Mouse (Mus musculus) embryonic stem cell, embryonic (primary cell): ENCODE data around the gene Fam193b.

ENCODE experiments used
- CTCF ChIA-PET, 4 experiments: fragments of 300-600 bp in 2 of 4; fragments of 350-600 bp in 2 of 4; sonication (Branson Sonifier 250); formaldehyde crosslinking; loops; one replicate each; lab custom pipeline; 2022; ENCODE audit warnings: inconsistent platforms in 2 of 4; lab: Charles Lee
- POLR2A ChIA-PET, 4 experiments: fragments of 300-600 bp in 2 of 4; fragments of 350-600 bp in 2 of 4; sonication (Branson Sonifier 250); formaldehyde crosslinking; loops; one replicate each; lab custom pipeline; 2022; ENCODE audit warnings: antibody characterized with exemption in 4 of 4, inconsistent platforms in 1 of 4; lab: Charles Lee

The Fam193b gene

DNA sequence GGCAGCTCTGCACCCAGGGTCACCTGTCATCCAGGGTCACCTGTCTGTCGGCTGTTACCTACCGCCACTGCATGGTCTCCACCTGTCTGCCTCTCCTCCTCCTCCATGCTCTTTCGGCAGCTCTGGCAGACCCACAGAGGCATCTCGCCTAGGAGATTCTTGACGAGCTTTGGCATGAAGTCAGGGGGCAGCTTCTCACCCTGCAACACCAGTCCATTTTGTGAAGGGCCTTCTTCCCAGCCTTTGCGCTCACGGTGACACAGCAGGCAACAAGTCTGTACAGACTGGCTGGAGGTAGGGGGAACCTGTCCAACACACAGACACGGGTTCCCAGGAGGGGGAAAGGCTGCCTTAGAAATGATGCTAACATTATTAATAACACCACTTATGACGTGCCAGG, 15.0 kb downstream of the Fam193b start:
- POLR2A ChIA-PET, result interaction anchor here in 3 of 4 experiments (0.8 to 1.8 kb wide), 6 partner anchors 20 to 182 kb away, joined by 3 to 4 read pairs (median 3); partner anchors contain the start of genes B4galt7 (in 1 of the 3) and Ddx41 (in 1 of the 3)
- CTCF ChIA-PET, result interaction anchor here in 2 of 4 experiments (0.6 to 1.0 kb wide), 3 partner anchors 20 to 79 kb away, joined by 3 to 4 read pairs (median 3); partner anchors contain the start of gene Ddx41 (in 1 of the 2)

- POLR2A ChIA-PET, result interaction anchor here in 2 of 4 experiments (0.7 to 2.0 kb wide), 5 partner anchors 11 to 26 kb away, joined by 3 to 9 read pairs (median 4); partner anchors contain the start of gene Ddx41 (in 1 of the 2)
Measured at GRCm38 (mm10) chr13:55549061-55549460, 21.9 kb downstream of the Fam193b start.

DNA sequence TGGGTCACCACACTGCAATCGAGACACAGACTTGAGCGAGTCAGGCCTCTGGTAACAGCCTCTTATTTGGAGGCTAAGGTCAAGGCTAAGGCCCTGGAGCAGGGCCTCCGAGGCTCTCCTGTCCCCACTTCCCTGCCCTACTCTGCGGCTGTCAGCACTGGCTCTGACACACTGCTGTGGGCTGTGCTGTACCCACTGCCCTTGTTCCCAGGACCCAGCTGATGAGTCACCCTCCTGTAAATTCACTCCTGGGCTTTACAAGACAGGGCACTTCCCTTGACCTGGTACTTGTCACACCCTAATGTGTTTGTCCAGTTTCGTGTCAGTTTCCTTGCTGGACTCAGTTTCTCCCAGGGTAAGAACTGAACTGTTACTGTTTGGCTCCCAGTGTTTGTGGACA, 22.5 kb downstream of the Fam193b start:
- CTCF ChIA-PET, result interaction anchor here in 1 of 4 experiments (1.1 kb wide), 1 partner anchor 12 kb away, joined by 4 read pairs; the partner anchor contains the start of gene Ddx41
- POLR2A ChIA-PET, result interaction anchor here in 2 of 4 experiments (0.7 to 2.0 kb wide), 5 partner anchors 10 to 27 kb away, joined by 3 to 9 read pairs (median 4); partner anchors contain the start of gene Ddx41 (in 1 of the 2)

More at GRCm38 (mm10) chr13:55549061-55549460, 21.9 kb downstream of the Fam193b start:
- CTCF ChIA-PET, result interaction anchor here in 2 of 4 experiments (0.7 to 1.1 kb wide), 2 partner anchors 13 to 216 kb away, joined by 3 to 4 read pairs; partner anchors contain the start of gene Ddx41 (in 1 of the 2)

- ChIA-PET POLR2A (interaction anchor here in 1 of 4 experiments (2.0 kb wide), 1 partner anchor 10 kb away, joined by 9 read pairs; no protein-coding TSS in a partner anchor), CTCF (no interaction called here)
Measured at GRCm38 (mm10) chr13:55547916-55548315, 23.0 kb downstream of the Fam193b start.

DNA sequence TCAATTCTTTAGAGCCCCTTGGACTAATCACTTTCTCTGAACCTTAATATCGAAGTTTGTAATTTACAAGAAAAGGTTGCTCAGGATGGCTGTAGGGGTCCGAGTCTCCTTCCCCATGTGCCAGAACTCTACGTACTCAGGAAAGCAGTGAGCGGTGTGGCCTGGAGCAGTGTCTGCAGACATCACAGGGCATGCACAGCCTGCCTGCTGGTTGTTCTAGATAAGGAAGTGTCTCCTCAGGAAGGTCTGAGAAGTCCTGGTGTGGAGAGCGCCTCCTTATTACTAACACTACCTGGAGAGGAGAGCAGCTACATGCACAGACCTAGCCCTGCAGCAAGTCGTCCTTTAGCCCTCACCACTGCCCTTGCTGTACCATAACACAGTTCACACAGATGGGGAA, 26.1 kb downstream of the Fam193b start:
- POLR2A ChIA-PET, result interaction anchor here in 2 of 4 experiments (0.9 to 1.6 kb wide), 5 partner anchors 8 to 33 kb away, joined by 3 to 5 read pairs (median 5); partner anchors contain the start of gene Ddx41 (in 1 of the 2)
- CTCF ChIA-PET, result interaction anchor here in 2 of 4 experiments (0.6 to 1.9 kb wide), 3 partner anchors 8 to 83 kb away, joined by 4 to 9 read pairs (median 7); partner anchors contain the start of gene Ddx41 (in 1 of the 2)

- ChIA-PET POLR2A (interaction anchor here in 2 of 4 experiments (0.6 to 1.6 kb wide), 4 partner anchors 20 to 204 kb away, joined by 3 to 8 read pairs (median 3); no protein-coding TSS in a partner anchor), CTCF (no interaction called here)
Measured at GRCm38 (mm10) chr13:55543447-55543846, 27.5 kb downstream of the Fam193b start.

- POLR2A ChIA-PET, result interaction anchor here in 3 of 4 experiments (0.6 to 1.6 kb wide), 3 partner anchors 20 to 954 kb away, joined by 3 to 8 read pairs (median 3); no protein-coding TSS in a partner anchor
- CTCF ChIA-PET, result no interaction called here
Measured at GRCm38 (mm10) chr13:55542891-55543290, 28.0 kb downstream of the Fam193b start.

- ChIA-PET POLR2A (interaction anchor here in 3 of 4 experiments (0.6 to 1.7 kb wide), 7 partner anchors 18 to 373 kb away, joined by 3 to 8 read pairs (median 3); partner anchors contain the start of gene Caml (in 1 of the 3)), CTCF (no interaction called here)
Measured at GRCm38 (mm10) chr13:55540933-55541332, 30.0 kb downstream of the Fam193b start.

DNA sequence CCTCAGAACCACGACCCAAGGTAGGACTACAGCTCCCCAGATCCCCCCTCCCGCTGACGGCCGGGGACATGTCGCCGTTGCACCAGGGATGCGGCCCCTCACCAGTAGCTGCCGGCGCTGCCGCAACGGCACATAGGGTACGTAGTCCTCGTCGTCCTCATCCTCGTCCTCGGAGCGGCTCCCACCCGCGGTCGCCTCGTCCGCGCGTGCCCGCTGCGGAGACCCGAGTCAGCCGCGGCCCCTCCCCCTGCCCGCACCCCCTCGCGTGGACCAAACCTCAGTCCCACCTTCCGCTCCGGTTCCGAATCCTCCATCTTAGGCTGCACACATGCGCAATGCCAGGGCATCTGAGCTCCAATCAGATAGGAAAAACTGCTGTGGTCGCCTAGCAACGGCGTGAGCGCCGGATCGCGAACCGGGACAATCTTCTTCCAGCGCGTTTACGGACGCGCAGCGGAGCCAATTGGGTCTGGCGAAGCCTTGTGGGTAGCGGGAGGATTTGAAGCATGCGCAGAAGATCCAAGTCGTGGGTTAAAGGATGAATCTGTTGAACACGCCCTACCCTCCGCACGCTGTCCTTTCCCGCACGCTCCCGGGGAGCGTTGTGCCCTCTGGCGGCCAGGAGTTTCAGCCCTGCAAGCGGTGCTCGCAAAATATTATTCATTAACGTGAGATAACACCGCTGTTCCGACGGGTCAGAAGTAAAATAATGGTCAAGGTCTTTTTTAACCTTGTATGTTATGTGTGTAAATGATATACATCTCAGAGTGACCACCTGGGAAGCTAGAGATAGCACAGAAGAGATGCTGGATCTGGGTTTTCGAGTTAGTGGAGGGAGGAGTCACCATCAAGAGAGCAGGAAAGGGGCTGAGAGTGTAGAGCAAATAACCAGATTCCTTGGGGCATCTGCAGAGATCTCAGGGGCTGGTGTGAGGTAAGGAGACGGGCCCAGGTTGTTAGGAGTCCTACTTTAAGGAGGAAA, 34.4 kb downstream of the Fam193b start, which contains the start of gene Ddx41:
Gene Ddx41, minus strand, starts transcription at position 465 of the 982 bp plus-strand sequence.
- ChIA-PET CTCF (interaction anchor here (0.5 to 2.0 kb wide), 31 partner anchors 8 to 209 kb away, joined by 3 to 9 read pairs (median 3); partner anchors contain the start of genes Fam193b (in 1 of the 4) and Grk6 (in 1 of the 4)), POLR2A (interaction anchor here in 3 of 4 experiments (0.6 to 2.4 kb wide), 43 partner anchors 9 to 778 kb away, joined by 3 to 10 read pairs (median 3); partner anchors contain the start of genes B230219D22Rik (in 2 of the 3), Caml (in 1 of the 3), Fam193b (in 1 of the 3) and Grk6 (in 1 of the 3))

DNA sequence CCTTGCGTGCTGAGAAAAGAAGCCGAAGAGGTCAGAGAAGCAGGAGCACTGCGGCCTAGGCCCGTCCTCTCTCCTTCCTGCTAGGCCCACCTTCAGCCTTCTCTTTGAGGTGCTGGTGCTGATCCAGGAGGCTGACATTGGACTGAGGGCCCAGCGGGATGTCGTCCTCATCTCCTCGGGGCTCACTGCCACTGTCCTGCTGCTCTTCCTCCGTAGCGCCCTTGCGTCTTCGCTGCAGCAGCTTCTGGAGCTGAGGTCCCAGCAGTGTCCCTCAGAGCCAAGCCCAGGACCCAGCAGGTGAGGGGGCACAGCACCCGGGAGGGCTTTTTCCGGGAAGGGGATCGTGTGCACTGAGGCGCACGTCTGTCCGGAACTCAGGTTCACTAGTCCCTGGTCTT, 35.1 kb downstream of the Fam193b start:
- POLR2A ChIA-PET, result interaction anchor here in 3 of 4 experiments (0.6 to 1.6 kb wide), 35 partner anchors 8 to 777 kb away, joined by 3 to 10 read pairs (median 4); partner anchors contain the start of genes B230219D22Rik (in 2 of the 3), Caml (in 1 of the 3), Fam193b (in 1 of the 3) and Grk6 (in 1 of the 3)
- CTCF ChIA-PET, result interaction anchor here (0.5 to 2.0 kb wide), 23 partner anchors 9 to 208 kb away, joined by 3 to 9 read pairs (median 4); partner anchors contain the start of genes Fam193b (in 1 of the 4) and Grk6 (in 1 of the 4)

DNA sequence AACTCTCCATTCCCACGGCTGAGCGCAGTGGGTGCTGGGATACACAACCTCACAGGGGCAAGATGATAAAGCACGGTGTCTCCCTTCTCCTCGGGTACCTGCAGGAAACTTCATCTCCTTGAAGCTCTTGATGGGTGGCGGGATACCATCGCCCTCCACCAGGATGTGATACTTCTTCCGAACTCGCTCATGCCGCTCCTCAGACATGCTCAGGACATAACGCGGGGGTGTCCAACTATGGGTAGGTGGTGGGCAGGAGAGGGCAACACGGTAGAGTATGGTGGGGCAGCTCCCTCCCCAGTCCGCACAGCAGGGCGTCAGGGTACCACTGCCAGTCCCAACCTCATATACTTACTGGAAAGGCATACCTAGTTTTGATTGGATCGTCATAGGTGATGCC, 35.7 kb downstream of the Fam193b start:
- ChIA-PET POLR2A (interaction anchor here in 2 of 4 experiments (1.4 to 3.2 kb wide), 4 partner anchors 8 to 14 kb away, joined by 3 to 22 read pairs (median 6); no protein-coding TSS in a partner anchor), CTCF (interaction anchor here in 2 of 4 experiments (0.6 to 2.0 kb wide), 3 partner anchors 12 to 199 kb away, joined by 4 to 9 read pairs (median 4); no protein-coding TSS in a partner anchor)

DNA sequence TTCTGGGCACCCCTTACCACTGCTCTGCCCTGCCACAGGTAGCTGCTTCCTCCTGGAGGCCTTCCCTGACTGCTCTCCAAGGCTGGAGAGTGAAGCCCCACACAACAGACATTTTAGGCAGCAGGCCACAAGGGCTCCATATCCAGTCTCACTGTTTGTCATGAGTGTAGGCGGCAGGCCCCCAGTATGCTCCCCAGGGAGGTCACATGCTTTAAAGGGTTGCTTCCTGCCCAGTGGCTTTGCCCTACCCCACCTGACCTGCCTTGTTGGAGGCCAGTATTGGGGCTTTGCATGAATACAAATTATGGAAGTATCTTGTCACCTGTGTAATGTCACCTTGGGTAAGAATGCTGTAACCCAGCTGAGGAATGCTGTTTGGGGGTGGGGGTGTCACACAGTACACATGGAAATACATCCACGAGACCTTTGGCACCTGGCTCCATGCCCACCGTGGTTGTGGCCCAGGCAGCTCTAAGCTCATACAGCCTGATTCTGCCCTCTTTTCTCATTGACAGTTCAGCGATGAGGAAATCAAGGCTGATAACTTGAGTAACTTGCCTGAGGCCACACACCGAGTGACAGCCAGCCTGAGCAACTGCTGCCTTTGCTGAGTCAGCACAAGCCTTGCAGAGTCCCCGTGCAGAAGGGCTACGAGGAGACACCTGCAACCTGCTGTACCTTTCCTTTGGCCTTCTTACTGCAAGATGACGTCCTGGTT, 41.6 kb downstream of the Fam193b start, which contains the start of gene Dok3:
Gene Dok3, minus strand, starts transcription at position 99 of the 718 bp plus-strand sequence.
- POLR2A ChIA-PET, result interaction anchor here in 1 of 4 experiments (1.0 to 1.6 kb wide), 5 partner anchors 15 to 199 kb away, joined by 3 to 8 read pairs (median 3); partner anchors contain the start of gene Prr7
- CTCF ChIA-PET, result interaction anchor here (0.5 to 1.1 kb wide), 6 partner anchors 11 to 508 kb away, joined by 3 to 4 read pairs (median 3); no protein-coding TSS in a partner anchor

GRCm38 (mm10) chr13:55527834-55528772, 42.8 kb downstream of the Fam193b start:
- POLR2A ChIA-PET, result interaction anchor here in 2 of 4 experiments (0.9 to 1.8 kb wide), 7 partner anchors 8 to 198 kb away, joined by 3 to 8 read pairs (median 3); partner anchors contain the start of genes Ddx41 (in 2 of the 2) and Prr7 (in 1 of the 2)
- CTCF ChIA-PET, result interaction anchor here in 3 of 4 experiments (0.6 to 1.1 kb wide), 4 partner anchors 9 to 12 kb away, joined by 3 to 4 read pairs (median 3); partner anchors contain the start of gene Ddx41 (in 1 of the 3)

DNA sequence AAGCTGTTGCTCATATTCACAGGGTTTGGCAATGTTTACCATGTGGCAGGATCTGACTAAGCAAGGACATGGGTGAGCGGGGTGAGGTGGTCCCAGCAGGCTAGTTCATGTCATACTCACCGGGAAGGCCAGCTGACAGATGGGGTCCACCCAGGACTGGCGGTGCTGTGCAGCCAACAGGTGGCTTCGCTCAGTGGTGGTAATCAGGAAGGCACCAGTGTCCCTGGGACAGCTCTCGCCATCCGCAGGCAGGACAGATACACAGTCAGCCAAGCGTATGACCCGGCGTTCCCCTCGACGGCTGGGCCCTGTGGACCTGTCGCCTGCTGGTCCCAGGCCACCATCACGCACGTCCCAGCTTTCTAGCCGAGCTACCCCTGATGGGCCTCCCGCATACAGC, 43.7 kb downstream of the Fam193b start:
- CTCF ChIA-PET, result no interaction called here
- POLR2A ChIA-PET, result interaction anchor here in 2 of 4 experiments (0.9 to 1.8 kb wide), 6 partner anchors 9 to 165 kb away, joined by 3 to 7 read pairs (median 4); partner anchors contain the start of genes Ddx41 (in 2 of the 2) and B230219D22Rik (in 1 of the 2)
